Mouse (Mus musculus) layer of hippocampus, adult 9-10 months (tissue): ENCODE results near the gene Mllt11.

Source experiments
- DNase-seq: peaks from one replicate; pipeline ENCODE4 v3.0.0; 2022; ENCODE audit warnings: low spot score

Mllt11 gene

GRCm38 (mm10) chr3:95172526-95173255 lies 59.3 kb downstream of the Mllt11 start:
- no peak for DNase-seq

GRCm38 (mm10) chr3:95171105-95171504 lies 60.9 kb downstream of the Mllt11 start:
- DNase-seq = no peak

GRCm38 (mm10) chr3:95169996-95170395 lies 62.0 kb downstream of the Mllt11 start:
- no peak for DNase-seq
